Mouse (Mus musculus): ENCODE measurements around the gene Taf8. TPM values are rescaled to one million over a fixed set of nuclear protein-coding genes. Genes with fewer than 3 reads are reported as not detected.

The Taf8 gene
- total RNA-seq, 2 experiments from 2014 or later, result 35.6 to 71.9 TPM

DNA sequence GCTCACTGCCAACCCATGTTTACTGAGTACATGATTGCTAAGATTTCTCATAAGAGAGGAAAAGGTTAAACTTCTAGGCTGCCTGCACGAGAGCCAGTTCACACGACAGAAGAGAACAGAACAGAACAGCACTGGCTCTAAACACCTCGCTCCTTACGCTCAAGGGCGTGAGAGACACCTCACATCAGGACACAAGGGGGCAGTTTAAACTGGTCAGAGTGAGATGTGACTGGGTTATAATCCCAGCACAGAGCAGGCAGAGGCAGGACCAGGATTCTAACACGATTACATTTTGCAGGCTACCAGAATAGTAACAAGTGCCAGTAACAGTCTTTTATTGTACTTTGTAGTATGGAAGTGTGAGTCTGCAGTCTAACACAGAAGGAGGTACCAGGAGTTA lies 9.4 kb downstream of the Taf8 start:
- ATAC-seq (replicated peaks; ENCODE audit: low FRiP score, poor library complexity, severe bottlenecking), result no peak

DNA sequence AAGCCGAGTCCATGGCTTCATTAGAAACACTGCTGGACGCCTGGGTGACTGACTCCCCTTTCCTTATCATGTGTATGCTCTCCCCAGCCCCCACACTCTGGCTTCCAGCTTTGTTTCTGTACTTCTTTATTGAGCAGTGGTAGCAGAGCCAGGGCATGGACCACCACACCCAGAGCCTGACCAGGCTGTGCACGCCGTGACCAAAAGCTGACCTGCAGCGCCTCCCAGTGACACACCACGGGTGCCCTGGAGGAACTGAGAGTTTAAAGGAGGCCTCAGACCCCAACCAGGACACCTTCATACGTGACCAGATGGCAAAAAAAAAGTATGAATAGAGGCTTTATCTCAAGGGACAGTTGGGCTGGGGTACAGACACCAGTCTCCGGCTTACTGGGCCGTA lies 11.3 kb downstream of the Taf8 start:
- no peak for ATAC-seq (replicated peaks; ENCODE audit: low FRiP score, poor library complexity, severe bottlenecking)

DNA sequence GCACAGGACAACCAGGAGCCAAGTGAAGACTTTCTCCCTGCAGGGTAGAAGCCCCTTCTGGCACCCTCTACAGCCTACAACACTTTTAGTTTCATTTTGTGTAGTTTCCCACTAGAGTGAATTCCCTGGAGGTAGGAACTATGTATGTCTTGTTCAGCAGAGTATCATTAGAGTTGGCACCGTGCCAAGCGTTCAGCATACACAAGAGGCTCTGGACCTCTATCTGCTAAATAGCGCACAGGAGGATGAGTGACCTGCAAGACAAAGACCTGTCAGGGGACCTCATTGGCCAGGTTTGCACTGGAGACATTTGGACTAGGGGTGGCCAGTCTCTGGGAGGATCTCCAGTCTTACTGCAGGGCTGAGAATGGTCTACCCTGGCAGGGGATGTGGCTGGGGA lies 16.3 kb downstream of the Taf8 start:
- ATAC-seq (replicated peaks; ENCODE audit: low FRiP score, poor library complexity, severe bottlenecking), result 0 out of 2 replicates have a peak, but pooled peaks have one; percentile 18

DNA sequence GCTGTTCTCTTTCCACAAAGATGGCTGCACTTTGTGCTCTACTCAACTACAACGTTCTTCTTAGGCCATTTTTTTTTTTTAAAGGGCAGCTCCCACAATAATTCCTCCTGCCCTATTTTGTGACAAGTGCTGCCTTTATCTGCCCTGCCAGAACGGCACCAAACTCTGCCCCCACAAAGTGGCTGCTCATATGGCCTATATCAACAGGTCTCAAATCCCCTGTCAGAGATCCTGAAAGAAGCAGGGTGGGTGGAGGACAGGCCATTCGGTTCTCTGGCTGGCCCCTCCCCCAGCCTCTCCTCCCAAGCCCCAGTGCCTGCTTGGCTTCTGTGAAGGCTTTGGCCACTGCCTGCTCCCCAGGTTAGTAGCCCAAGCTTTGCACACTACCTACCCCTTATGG lies 17.1 kb downstream of the Taf8 start:
- ATAC-seq (replicated peaks; ENCODE audit: low FRiP score, poor library complexity, severe bottlenecking), result no peak

DNA sequence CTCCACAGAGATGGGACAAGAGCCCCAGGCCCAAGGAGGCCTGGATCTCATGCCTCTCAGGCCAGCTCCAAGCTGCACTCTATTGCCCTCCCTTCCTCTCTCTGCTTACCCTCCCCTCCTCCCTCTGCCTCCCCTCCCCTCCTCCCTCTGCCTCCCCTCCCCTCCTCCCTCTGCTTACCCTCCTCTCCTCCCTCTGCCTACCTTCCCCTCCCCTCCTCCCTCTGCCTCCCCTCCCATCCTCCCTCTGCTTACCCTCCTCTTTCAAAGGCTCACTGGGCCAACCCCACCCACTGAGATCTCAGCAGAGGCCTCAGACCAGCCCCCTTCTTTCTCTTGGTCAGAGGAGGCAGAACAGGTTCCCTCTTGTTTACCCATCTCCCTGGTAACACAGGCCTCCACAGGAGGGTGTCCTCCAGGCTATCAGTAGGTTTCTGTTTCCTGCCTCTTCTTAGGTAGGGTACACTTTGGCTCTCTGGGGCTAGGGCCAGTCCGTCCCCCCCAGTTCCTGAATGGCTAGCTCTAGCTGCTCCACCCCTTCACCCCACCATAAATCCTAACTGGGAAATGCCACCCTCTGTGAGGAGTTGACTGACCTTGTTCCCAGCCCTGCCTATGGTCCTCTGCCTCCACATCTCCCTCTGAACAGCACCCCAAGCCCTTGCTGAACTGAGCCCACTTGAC lies 17.7 kb downstream of the Taf8 start:
- ATAC-seq (replicated peaks; ENCODE audit: low FRiP score, poor library complexity, severe bottlenecking), result no peak

DNA sequence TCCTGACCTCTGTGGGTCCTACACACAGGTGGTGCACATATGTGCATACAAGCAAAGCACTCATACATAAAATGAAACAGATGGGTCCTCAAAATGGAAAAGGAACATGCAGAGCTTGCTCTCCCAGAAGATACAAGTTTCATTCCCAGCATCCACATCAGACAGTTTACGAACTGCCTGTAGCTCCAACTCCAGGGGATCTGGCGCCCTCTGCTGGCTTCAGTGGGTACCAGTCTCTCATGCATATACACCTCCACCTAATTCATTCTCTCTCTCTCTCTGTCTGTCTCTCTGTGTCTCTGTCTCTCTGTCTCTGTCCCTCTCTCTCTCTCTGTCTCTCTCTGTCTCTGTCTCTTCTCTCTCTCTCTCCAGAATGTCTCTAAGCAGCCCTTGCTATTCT lies 19.7 kb downstream of the Taf8 start:
- peak; percentile 62; the same call in 1 of the 2 replicates for ATAC-seq (replicated peaks; ENCODE audit: low FRiP score, poor library complexity, severe bottlenecking)

DNA sequence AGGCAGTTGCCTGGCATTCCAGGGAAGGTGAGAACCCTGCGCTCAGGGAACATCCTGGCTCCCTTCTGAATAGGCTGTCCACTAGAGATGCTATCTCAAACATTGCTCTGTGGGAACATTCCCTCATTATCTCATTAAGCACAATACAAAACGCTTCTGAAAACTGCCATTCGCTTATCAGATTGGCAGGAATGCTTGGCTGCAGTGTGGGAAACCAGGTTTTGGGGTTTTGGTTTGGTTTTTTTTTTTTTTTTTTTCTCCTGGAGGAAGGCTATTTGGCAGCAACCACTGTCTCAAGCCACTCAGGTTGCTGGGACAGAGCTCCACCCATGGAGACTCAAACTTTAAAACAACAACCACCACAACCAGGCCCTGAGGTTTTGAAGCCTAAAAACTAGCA lies 22.2 kb downstream of the Taf8 start:
- no peak for ATAC-seq (replicated peaks; ENCODE audit: low FRiP score, poor library complexity, severe bottlenecking)

DNA sequence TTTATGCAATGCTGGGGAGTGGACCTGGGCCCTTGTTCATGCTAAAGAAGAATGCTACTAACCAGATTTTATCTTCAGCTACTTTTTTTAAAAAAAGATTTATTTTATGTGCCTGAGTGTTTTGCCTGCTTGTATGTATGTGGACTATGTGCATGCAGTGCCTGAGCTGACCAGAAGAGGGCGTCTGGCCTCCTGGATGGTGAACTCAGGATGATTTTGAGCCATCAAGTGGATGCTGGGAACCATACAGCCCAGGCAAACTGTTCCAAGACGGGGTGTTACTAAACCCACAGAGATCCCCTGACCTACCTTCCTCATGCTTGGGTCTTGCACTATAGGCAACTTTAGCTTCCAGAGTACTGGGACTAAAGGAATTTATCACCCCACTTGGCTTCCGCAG lies 26.4 kb downstream of the Taf8 start:
- 0 out of 2 replicates have a peak, but pooled peaks have one; percentile 20 for ATAC-seq (replicated peaks; ENCODE audit: low FRiP score, poor library complexity, severe bottlenecking)

DNA sequence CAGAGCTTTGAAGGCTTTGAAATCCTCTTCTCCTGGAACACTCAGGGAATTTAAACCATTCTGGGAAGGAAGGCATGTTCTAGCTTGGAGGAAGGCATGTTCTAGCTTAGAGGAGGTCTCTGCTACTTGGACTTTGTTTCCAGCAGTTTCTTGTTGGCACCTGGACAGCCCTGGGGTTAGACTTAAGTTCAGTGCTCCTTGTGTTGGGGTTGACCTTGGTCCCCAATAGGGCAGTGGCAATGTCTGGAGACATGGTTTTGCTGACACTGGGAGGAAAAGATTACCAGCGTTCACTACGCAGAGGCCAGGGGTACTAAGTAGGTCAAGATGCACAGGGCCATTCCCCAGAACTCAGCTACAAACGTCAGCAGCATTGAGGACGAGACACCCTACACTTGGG lies 26.9 kb downstream of the Taf8 start:
- no peak for ATAC-seq (replicated peaks; ENCODE audit: low FRiP score, poor library complexity, severe bottlenecking)

DNA sequence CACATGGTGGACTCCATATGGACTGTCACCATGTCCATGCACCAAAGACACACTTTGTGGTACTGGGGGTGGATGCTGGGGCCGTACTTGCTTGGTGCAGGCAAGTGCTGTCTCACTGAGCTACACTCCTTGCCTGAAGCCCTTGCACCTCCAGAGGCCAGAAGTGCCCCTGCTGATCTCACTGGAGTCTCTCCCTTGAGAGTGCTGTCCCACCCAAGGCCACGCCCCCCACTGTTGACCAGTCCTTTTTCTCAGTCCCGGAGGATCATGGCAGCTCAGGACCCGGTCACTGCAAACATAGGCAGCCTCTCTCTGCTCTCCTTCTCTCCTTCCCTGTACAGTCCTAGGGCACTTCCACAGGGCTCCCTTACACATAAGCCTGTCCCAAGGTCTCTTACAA lies 27.8 kb downstream of the Taf8 start:
- ATAC-seq (replicated peaks; ENCODE audit: low FRiP score, poor library complexity, severe bottlenecking), result no peak

DNA sequence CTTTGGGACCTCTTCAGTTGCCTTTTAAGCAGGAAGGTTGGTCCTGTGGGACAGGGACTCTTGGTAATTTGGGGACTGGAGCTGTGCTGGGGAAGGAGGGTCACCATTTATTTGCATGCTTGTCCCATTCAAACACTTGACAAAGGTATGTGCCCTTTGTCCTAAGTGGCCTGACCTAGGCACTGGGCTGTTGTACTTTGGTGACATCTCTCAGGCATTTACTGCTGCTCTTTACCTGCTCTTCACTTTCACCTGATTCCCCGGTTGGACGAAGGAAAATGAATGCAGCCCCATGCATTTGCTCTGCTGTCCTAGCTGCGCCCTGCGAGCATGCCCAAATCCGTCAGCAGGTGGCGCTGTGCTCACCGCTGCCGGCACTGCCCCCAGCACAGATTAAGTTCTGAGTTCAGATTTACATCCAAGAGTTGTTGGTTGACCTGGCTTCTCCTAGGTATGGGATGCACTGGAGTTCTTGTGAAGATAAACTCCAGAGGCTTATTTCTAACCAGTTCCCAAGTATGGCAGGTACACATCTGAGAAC lies 28.6 kb downstream of the Taf8 start:
- peak; percentile 75 for ATAC-seq (replicated peaks; ENCODE audit: low FRiP score, poor library complexity, severe bottlenecking)

DNA sequence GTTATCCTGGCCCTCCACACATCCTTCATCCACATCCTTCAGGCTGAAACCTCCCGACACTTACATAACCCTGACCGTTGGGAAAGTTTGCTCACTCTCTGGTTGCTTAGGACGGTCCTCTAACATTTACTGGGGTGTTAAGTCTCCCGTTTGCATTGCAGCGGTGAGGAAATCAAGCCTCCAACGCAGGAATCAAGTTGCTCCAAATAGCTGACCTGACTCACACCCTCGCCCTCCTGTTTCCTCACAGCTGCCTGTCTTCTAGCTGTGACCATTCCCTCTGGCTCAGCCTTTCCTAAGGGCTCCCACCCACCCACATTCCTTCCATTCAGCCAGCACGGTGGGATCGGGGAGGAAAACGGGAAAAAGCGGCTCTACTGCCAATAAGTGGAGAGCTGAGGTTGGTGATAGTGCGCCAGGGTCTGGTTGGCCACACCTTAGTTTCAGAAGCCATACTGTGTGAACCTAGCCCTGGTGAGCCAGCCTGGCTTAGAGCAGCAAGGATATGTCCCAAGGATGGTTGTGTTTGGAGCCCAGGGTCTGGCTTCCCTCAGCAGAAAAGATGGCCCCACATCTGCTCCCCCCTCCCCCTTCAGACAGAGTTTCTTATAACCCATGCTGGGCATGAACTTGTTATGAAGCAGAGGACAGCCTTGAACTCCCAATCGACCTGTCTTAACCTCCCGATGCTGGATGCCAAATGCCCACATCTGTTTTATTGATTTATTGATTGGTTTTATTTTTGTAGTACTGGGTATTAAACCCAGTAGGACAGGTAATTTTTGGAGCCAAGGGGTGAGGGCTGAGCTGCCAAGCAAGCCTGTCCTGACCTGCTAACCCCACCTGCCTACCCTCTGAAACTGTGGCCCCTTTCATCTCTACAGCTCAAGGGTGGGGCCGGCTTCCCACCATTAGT lies 29.4 kb downstream of the Taf8 start:
- no peak for ATAC-seq (replicated peaks; ENCODE audit: low FRiP score, poor library complexity, severe bottlenecking)

DNA sequence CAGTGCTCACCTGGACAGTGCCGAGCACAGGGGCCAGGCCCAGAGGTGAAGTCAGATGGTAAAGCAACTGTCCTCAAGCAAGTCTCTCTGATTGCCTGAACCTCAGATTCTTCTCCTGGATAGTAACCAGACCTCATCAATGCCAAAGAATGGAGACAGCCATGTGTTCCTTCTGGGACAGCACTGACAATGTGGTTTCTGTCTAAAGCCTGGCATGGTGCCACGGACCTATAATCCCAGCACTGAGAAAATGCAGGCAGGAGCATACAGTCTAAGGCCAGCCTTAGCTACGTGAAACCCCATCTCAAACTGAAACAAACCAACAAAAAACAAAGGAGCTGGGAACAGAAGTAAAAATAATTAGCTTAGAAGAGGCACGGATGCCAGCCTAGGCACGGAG lies 31.4 kb downstream of the Taf8 start:
- no peak for ATAC-seq (replicated peaks; ENCODE audit: low FRiP score, poor library complexity, severe bottlenecking)

DNA sequence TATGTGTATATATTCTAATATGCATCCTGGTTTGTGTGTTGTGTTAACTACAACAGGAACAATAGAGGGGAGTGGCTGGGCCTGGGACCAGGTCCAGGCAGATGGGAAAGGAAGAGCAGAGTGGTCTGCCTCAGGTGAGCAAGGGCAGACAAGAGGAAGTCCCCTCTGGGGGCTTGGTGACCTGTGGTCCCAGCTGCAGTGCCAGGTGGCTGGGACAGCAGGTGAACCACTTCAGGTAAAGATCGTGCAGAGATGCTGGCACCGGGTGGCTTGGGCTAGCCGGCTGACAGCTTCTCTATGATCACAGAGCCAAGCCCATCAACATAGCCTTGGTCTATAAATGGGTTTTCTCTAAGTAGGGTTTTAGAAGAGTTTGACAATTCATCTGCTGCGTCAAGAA lies 32.0 kb downstream of the Taf8 start:
- ATAC-seq (replicated peaks; ENCODE audit: low FRiP score, poor library complexity, severe bottlenecking), result no peak

DNA sequence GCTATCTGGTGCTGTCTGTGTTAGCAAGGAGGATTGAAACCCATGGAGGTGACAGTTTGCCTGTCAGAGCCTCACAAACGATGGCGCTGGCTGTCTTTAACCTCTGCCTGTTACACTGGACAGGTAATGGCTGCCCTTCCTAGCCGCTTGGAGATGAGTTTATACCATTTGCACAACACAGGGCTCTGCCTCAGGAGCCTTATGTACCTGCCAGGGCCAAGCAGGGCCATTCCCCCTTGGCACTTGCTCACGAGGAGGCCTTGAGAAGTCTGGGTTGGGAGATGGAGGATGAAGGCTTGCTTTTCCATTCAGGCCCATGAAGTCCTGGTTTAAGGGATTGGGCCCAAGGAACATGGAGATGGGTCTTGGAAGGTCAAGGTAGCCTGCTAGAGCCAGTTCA lies 32.5 kb downstream of the Taf8 start:
- no peak for ATAC-seq (replicated peaks; ENCODE audit: low FRiP score, poor library complexity, severe bottlenecking)

DNA sequence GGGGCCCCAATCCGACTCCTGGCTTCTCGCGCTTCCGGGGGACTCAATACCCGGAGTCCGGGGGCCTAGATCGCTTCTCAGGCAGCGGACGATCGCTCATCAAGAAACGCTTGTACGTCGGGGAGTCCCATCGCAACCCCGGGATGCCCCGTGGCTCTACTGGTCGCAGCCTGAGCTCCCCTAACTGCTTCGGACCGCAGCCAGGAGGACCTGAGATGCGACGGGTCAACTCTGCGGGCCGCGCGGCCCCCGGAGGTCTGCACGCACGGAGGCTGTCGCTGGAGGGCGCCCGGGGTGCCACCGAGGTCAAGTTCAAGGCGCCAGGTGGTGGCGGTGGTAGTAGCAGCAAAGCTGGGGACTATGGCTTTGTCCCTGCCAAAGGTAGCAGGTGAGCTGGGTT lies 33.6 kb downstream of the Taf8 start:
- ATAC-seq (replicated peaks; ENCODE audit: low FRiP score, poor library complexity, severe bottlenecking), result no peak

DNA sequence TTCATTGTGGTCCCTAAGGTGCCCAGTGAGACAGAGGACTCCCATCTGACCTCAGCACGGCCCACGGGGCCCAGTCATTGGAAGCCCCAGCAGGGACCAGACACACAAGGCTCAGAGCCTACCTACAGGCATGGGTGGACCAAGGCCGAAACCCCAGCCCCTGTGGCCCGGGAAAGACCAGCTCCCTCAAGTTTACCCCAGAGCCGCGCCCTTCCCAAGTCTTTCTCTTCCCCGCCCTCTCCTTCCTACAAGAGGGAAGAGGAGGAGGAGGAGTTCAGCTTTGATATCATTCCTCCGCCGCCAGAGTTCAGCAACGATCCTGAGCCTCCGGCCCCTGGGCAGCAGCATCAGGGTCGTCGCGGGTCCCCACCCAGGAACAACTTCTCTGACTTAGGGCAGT lies 34.0 kb downstream of the Taf8 start:
- ATAC-seq (replicated peaks; ENCODE audit: low FRiP score, poor library complexity, severe bottlenecking), result no peak

DNA sequence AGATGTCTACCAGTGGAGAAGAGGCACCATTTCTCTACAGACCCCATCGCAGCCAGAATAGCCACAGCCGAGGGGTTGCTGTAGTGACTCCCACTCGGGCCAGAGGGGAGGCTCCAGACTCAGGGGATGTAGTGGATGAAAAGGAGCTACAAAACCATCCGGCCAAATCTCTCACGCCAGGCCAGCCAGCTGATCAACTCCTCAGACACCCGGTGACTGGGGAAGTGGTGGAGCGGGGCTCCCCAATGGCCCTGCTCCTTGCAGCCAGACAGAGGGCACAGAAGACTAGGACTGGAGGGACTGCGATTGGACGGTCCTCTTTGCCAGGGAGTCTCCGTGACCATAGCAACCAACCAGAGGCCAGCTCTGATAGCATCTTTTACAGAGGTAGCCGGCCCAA lies 34.4 kb downstream of the Taf8 start:
- no peak for ATAC-seq (replicated peaks; ENCODE audit: low FRiP score, poor library complexity, severe bottlenecking)

DNA sequence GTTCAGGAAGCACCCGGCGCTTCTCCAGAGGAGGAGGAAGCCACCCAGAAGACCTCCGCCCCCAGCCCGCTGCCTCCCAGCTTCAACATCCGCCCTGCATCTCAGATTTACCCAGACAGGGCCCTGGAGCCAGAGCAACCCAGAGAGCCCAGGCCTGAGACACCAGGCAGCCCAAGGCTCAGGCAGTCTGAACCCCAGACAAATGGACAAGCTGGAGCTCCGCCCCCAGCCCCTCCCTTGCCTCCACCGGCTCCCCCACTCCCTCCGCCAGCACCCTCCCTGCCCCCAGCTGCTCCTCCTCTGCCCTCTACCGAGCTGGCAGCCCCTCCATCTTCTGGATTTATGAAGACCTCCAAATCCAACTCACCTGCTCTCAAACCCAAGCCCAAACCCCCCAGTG lies 35.8 kb downstream of the Taf8 start:
- no peak for ATAC-seq (replicated peaks; ENCODE audit: low FRiP score, poor library complexity, severe bottlenecking)

DNA sequence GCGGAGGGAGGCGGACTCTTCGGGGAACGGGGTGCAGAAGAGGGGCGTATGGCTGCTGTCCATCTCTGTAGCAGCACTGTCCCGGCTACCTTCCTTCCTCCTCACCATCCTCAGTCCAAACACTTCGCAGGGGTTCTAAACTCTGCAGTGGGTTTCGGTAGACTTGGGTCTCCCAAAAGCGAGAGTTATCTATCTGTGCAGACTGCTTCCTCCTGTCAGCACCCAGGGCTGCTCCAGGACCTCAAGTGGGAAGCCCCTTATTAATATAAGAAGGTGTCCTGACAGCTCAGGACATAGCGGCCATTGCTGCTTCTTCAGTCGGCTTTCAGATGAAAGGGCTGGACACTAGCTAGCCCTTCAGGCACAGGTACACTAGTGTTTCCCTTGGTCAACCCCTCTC lies 37.1 kb downstream of the Taf8 start:
- no peak for ATAC-seq (replicated peaks; ENCODE audit: low FRiP score, poor library complexity, severe bottlenecking)

Measured in erythroid progenitor cell, adult 5-6 weeks (primary cell).